Mouse (Mus musculus): ENCODE data around the gene Rhox6.
"Not testable (repeated sequence)": the region's sequence is repeated elsewhere in the genome, so short reads cannot be mapped to it uniquely, and the experiment has no call there.

- not testable (repeated sequence) for TF ChIP-seq CTCF, POLR2A (IDR thresholded peaks at IDR 0.05; ENCODE audit: extremely low read depth, insufficient read depth, low read length)
Measured at GRCm38 (mm10) chrX:37831386-37831785, 4.7 kb downstream of the Rhox6 start, which contains the start of gene Rhox7a.
